ENCODE assay signal across 15 mouse cellular contexts in the genomic region with DNA sequence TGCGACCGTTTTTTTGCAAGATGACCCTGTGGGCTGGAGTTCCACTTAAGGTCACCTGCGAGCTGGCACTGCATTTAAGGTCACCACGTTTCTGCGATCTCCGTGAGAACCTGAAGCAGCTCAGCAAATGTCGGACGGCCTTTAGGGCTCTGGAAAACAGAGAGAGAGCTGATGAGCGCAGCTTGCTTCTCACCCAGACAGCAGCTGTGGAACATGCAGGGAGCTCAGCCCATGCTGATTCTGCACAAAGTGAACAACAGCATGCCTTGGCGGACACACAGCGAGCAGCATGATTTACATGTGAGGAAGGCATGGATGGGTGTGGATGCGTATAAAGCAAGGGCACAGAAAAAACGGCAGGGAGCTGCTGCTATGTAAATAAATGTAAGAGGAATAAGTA. TPM values are rescaled to one million over a fixed set of nuclear protein-coding genes. Genes with fewer than 3 reads are reported as not detected.
DNase-seq lines count a peak whose midpoint lies in the region; ATAC-seq and TF ChIP-seq lines count a peak whose summit lies in the region.
"Had no signal": no experiment of that assay in that cellular context is flagged by ENCODE, and none has a peak within 500 bp of the region (broad histone marks: within the 10 kb centered on the region; RNA-seq: fewer than 3 reads in every experiment).

No protein-coding gene starts in this region.

- peak; percentile 35 for DNase-seq in ZHBTc4 (ENCODE audit: low read depth, low spot score)
- DNase-seq in layer of hippocampus, adult 18-20 months (ENCODE audit: low spot score in 2 of 2): peak; percentile 42 to 75
- DNase-seq in left cerebral cortex, postnatal 25 days (ENCODE audit: low spot score in 2 of 2): peak; percentile 47 to 57
- DNase-seq in gastrocnemius, postnatal 4 days (ENCODE audit: low spot score in 2 of 2): no peak
- DNase-seq in thymus, adult 2 months: no peak
- no peak for DNase-seq in embryo, embryonic 9.5 days (ENCODE audit: extremely low spot score)
- DNase-seq: gastrocnemius, postnatal 10 days had no signal

- WGBS in hindbrain, embryonic 16.5 days: 58% methylated on average over 13 of the region's 13 CpGs
- 70% methylated on average over 13 of the region's 13 CpGs for WGBS in hindbrain, embryonic 12.5 days
- WGBS in thymus, adult 2 months: 94% methylated on average over 13 of the region's 13 CpGs

- no peak for TF ChIP-seq POLR2A in thymus, adult 2 months (IDR thresholded peaks at IDR 0.05; ENCODE audit: control insufficient read depth, extremely low read depth, insufficient read depth, low read length, poor library complexity)

- TF ChIP-seq CTCF in thymus, adult 2 months (IDR thresholded peaks at IDR 0.05; ENCODE audit: borderline replicate concordance, control insufficient read depth, extremely low read depth, insufficient read depth, low read length, poor library complexity): no peak

- H3K4me1 ChIP-seq in hindbrain, embryonic 16.5 days (ENCODE audit: control insufficient read depth, insufficient read depth, low read depth, low read length): peaks cover 10% of the 10 kb centered on the region
- peaks cover 3% of the 10 kb centered on the region; the same call in 1 of the 2 replicates for H3K4me1 ChIP-seq in hindbrain, embryonic 12.5 days
- no peaks in the 10 kb centered on the region for H3K4me1 ChIP-seq in thymus, adult 2 months (replicated peaks; ENCODE audit: control insufficient read depth, insufficient read depth, low read length)

- no peaks in the 10 kb centered on the region for H3K36me3 ChIP-seq in hindbrain, embryonic 16.5 days (ENCODE audit: control insufficient read depth, insufficient read depth, low read length)
- no peaks in the 10 kb centered on the region for H3K36me3 ChIP-seq in hindbrain, embryonic 12.5 days
- peaks cover 32% of the 10 kb centered on the region for H3K36me3 ChIP-seq in thymus, adult 2 months (ENCODE audit: control insufficient read depth, insufficient read depth, low read length)

- H3K9me3 ChIP-seq in hindbrain, embryonic 16.5 days (ENCODE audit: control insufficient read depth, low read length): no peaks in the 10 kb centered on the region
- H3K9me3 ChIP-seq in hindbrain, embryonic 12.5 days (replicated peaks): peaks cover 2% of the 10 kb centered on the region; the same call in 1 of the 2 replicates

- no peak overlapping the region for H3K9ac ChIP-seq in hindbrain, embryonic 16.5 days (ENCODE audit: low read depth, low read length)
- no peak overlapping the region for H3K9ac ChIP-seq in hindbrain, embryonic 12.5 days

- H3K27me3 ChIP-seq in hindbrain, embryonic 16.5 days (replicated peaks; ENCODE audit: control insufficient read depth, insufficient read depth, low read length): no peaks in the 10 kb centered on the region
- H3K27me3 ChIP-seq in hindbrain, embryonic 12.5 days: no peaks in the 10 kb centered on the region
- no peaks in the 10 kb centered on the region for H3K27me3 ChIP-seq in thymus, adult 2 months (ENCODE audit: control insufficient read depth, insufficient read depth, low read length)

- H3K27ac ChIP-seq in hindbrain, embryonic 16.5 days (ENCODE audit: low read depth, low read length): no peak overlapping the region
- H3K27ac ChIP-seq in hindbrain, embryonic 12.5 days: no peak overlapping the region
- H3K27ac ChIP-seq in thymus, adult 2 months (ENCODE audit: control insufficient read depth, insufficient read depth, low read length): no peak overlapping the region

- no peak overlapping the region for H3K4me2 ChIP-seq in hindbrain, embryonic 16.5 days (ENCODE audit: low read length)
- H3K4me2 ChIP-seq in hindbrain, embryonic 12.5 days (replicated peaks): no peak overlapping the region

- 0 out of 2 replicates have a peak, but pooled peaks have one; percentile 24 for ATAC-seq in hindbrain, embryonic 16.5 days
- no peak for ATAC-seq in hindbrain, embryonic 12.5 days (ENCODE audit: low FRiP score)
- ATAC-seq: inflammation-experienced regulatory T-cells, adult 6 months had no signal

- H3K4me3 ChIP-seq in hindbrain, embryonic 16.5 days (ENCODE audit: low read length): no peak overlapping the region
- H3K4me3 ChIP-seq in hindbrain, embryonic 12.5 days: no peak overlapping the region
- H3K4me3 ChIP-seq in thymus, adult 2 months (ENCODE audit: control insufficient read depth, insufficient read depth, low read length): no peak overlapping the region

- intact Hi-C loops in left cerebral cortex, postnatal 25 days (cut with DNase I): no loop called here

RNA-seq across cellular contexts. Expression of a gene that starts 48.9 kb away (rescaled TPM):
- 0.64 and 1.9 TPM in 2 replicates for polyA plus RNA-seq in hindbrain, embryonic 16.5 days (2015; fragmentation: Nextera tagmentation; extraction: Ambion mirVana)
- polyA plus RNA-seq in hindbrain, embryonic 12.5 days (2016; fragmentation: Nextera tagmentation; extraction: Ambion mirVana): 0.62 and 1.5 TPM in 2 replicates
- not detected for total RNA-seq in layer of hippocampus, adult 18-20 months (2021)
- total RNA-seq in left cerebral cortex, postnatal 25 days (2021): not detected
- under 1 TPM; 0.78 to 0.81 TPM for total RNA-seq in gastrocnemius, postnatal 4 days (2021)
- polyA plus RNA-seq in thymus, adult 2 months (2012; rRNA removed): 1.6 and 1.7 TPM in 2 replicates
- polyA plus RNA-seq: heart, postnatal 0 days had no signal

RNA-seq across cellular contexts. Expression of a gene that starts 52.4 kb away (rescaled TPM):
- not detected in 2 replicates for polyA plus RNA-seq in hindbrain, embryonic 16.5 days (2015; fragmentation: Nextera tagmentation; extraction: Ambion mirVana)
- polyA plus RNA-seq in hindbrain, embryonic 12.5 days (2016; fragmentation: Nextera tagmentation; extraction: Ambion mirVana): not detected in 2 replicates
- not detected for total RNA-seq in layer of hippocampus, adult 18-20 months (2021)
- not detected for total RNA-seq in left cerebral cortex, postnatal 25 days (2021)
- total RNA-seq in gastrocnemius, postnatal 4 days (2021): not detected
- polyA plus RNA-seq in thymus, adult 2 months (2012; rRNA removed): 1.4 and 1.6 TPM in 2 replicates
- total RNA-seq: adrenal gland, adult 18-20 months; gastrocnemius, postnatal 10 days had no signal
- polyA plus RNA-seq: heart, postnatal 0 days; large intestine, adult 2 months; liver, embryonic 16.5 days; small intestine, adult 2 months had no signal

RNA-seq across cellular contexts. Expression of a gene that starts 56.1 kb away (rescaled TPM):
- 0.22 and 0.23 TPM in 2 replicates for polyA plus RNA-seq in hindbrain, embryonic 16.5 days (2015; fragmentation: Nextera tagmentation; extraction: Ambion mirVana)
- polyA plus RNA-seq in hindbrain, embryonic 12.5 days (2016; fragmentation: Nextera tagmentation; extraction: Ambion mirVana): 0.12 TPM in 1 of 2 replicates, not detected in the other
- not detected for total RNA-seq in layer of hippocampus, adult 18-20 months (2021)
- under 1 TPM; 0.11 to 0.64 TPM for total RNA-seq in left cerebral cortex, postnatal 25 days (2021)
- total RNA-seq in gastrocnemius, postnatal 4 days (2021): under 1 TPM; 0.18 to 0.25 TPM
- polyA plus RNA-seq in thymus, adult 2 months (2012; rRNA removed): 20.0 and 22.8 TPM in 2 replicates
- total RNA-seq: gastrocnemius, postnatal 10 days had no signal
- polyA plus RNA-seq: heart, postnatal 0 days had no signal

Comparison
In these comparisons a context has a peak if more than half of its experiments do, and no peak if none do; other contexts are left out.
1. DNase-seq: peak in ZHBTc4 (single experiment), layer of hippocampus, adult 18-20 months (2 of 2) and left cerebral cortex, postnatal 25 days (2 of 2); none in gastrocnemius, postnatal 4 days (0 of 2), thymus, adult 2 months (single experiment) and embryo, embryonic 9.5 days (single experiment).